Mouse (Mus musculus) MEL-GATA-1-ER (cell line): Measurements from ENCODE around the gene Krt222.
"Not testable (repeated sequence)": the region's sequence is repeated elsewhere in the genome, so short reads cannot be mapped to it uniquely, and the experiment has no call there.

Source experiments
- DNase-seq: peaks from one replicate; pipeline ENCODE4 v3.0.0-alpha.2; 2012; ENCODE audit warnings: low read depth; ENCODE audit errors: extremely low read depth

Gene Krt222

DNA sequence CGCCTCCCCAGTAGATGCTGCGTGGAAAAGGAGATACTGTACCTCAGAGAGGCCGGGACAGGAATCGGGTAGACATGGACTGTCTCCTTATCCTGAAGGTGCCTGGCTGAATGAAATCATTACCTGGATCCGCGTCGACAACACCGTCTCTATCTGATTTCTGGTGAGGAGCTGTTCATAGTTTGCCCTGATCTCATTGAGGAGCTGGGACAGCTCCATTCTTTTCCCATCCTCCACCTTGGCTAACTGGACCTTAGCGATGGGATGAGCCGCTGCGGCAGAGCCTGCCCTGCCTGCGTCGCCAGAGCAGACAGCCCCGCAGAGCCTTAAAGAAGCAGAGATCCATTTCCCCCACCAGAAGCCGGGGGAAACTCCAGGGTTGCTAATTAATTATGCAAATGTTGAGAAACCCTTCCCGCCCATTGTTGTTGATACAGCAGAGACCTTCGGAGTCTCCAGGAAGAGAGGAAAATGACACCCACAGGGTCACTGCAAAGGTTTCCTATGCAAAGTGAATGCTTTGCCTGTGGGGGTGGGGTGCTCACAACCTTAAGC is at the start of gene Krt222:
Gene Krt222 (minus strand): TSS at position 266 of the 555 bp plus-strand sequence.
- DNase-seq, result no peak

- no peak for DNase-seq
Measured at GRCm38 (mm10) chr11:99292846-99293245, 49.0 kb upstream of the Krt222 start.

- DNase-seq, result no peak
Measured at GRCm38 (mm10) chr11:99284833-99285312, 41.0 kb upstream of the Krt222 start, which contains the start of gene Krt24. Gene Krt24 (minus strand): TSS chr11:99285262.

DNA sequence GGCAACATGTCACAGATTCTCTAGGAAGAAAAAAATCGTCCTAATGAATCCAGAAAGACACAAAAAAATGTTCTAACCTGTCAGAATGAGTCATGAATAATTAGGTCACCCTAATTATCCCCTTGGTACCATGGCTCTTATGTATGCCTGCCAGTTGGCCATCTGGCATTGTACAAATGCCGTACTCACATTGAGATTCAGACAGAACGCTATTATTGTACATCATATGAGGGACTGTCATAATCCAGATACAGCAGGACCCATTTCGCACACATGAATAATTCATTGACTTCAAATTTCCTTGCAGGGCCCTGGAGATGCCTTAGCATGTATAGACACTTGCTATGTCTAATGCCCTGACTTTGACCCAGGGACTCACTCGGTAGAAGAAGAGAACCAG is 40.1 kb upstream of the Krt222 start:
- no peak for DNase-seq

DNA sequence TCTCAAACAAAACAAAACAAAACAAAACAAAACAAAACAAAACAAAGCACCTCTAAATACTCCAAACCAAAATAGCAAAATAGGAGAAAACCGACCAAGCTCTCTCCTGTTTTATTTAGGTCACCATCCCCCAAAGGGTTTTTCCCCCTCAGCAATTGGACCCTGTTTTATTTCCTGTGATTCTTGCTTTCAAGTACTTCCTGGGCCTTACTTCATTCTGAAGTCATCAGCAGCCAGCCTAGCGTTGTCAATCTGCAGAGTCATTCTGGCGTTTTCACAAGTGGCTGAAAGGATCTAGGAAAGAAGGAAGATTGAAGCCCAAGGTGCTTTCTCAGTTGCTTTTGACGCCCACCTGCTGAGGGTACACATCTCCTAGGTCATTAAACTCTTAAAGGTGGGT is 39.4 kb upstream of the Krt222 start:
- DNase-seq, result no peak

DNA sequence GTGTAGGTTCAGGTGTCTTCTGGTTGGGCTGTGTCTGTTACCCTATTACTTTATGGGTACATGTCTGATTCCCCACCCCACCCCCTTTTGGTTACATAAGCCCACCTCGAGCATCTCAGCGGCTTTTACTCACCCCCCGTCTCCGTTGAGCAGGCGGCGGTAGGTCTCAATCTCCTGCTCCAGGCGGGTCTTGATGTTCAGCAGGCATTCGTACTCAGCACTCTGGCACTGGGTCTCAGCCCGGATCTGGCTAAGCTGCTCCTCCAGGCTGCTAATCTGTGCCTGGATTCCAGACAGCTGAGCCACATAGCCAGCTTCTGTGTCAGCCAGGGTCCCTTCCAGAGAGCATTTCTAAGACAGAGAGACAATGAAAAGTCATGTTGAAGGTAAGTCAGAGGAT is 37.2 kb upstream of the Krt222 start:
- no peak for DNase-seq

DNA sequence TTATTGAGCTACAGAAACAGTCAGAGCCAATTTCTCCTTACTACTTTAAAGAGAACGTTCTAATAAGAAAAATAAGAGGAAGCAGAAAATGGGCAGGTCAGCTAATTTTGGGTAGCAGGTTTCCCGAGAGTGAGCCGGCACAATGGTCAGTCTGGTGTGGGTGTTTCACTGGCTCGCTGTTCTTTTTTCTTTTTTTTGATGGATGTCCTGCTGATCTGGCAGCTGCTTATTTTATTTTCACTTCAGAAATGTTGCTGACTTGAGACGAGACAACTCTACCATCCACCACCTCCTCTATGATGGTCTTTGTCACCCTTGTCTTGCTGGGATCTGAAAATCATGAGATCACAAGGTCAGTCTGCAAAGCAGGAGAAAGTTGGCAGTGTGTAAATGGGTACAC is 36.1 kb upstream of the Krt222 start:
- no peak for DNase-seq

DNA sequence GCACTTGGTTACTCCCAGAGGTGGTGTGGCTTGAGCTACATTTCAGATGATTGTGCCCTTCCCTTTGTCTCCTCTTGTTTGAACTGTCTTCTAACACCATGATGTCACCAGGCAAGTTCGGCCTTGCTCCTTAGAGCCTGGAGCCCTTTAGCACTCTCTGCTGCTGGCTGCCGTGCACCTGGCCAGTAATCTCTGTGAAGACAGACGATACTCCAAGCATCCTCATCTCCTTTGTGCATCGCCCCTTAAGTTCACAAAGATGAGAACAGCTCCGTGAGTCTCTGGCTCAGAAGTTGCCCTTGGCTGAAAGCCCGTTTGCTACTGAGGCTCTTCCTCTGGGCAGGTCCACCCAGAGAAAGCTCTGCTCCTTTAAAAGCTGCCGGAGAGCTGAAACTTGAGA is 32.9 kb upstream of the Krt222 start:
- no peak for DNase-seq

DNA sequence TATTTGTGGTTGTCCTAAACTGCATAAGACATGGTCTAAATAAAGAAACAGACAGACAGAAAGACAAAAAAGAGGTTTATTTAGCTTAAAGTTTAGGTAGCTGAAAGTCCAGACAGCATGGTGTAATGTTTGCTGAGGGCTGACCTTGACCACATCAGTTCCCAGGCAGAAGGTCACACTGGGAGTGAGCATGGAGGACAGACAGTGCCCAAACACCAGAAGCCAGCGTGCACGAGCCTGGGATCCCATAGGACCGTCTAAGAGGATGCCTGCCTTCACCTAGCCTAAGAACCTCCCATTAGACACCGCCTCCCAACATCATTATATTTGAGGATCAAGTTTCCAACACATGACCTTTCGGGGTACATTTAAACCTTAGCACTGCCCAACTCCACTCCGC is 31.7 kb upstream of the Krt222 start:
- DNase-seq, result no peak

- DNase-seq, result no peak
Measured at GRCm38 (mm10) chr11:99272721-99273120, 28.8 kb upstream of the Krt222 start.

GRCm38 (mm10) chr11:99269192-99269591 is 25.3 kb upstream of the Krt222 start:
- DNase-seq, result no peak

GRCm38 (mm10) chr11:99265796-99266195 is 21.9 kb upstream of the Krt222 start:
- no peak for DNase-seq

DNA sequence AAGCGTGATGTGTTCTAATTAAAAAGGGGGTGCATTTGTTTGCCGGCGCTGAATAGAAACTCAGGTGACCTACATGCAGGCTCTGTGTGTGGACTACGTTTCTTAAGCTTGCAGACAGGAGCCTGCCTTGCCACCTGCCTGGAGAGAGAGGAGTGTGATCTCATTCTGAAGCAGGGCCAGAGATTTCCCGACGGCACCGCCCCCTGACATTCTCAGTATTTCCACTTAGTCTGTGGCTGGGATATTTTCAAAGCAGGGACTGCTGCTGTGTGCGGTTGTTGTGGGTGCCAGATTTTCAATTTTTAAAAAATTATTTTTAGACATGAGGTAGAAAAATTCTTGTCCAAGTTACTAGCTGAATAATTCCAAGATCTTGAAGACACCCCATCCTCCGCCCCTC is 21.3 kb upstream of the Krt222 start:
- no peak for DNase-seq

DNA sequence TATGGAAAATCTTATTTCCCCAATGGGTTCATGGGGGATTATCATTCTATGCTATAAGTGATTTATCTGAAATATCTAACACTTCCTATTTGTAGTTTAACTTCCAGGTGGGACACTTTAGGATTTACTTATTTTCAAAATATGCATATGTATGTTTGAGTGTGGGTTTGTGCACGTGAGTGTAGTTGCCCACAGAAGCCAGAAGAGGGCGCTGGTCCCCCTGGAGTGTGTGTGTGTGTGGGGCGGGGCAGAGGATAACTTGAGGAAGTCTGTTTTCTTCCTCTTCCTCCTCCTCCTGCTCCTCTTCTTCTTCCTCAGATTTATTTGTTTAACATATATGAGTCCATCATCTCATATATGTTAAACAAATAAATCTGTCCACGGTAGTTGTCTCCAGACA is 12.3 kb upstream of the Krt222 start:
- no peak for DNase-seq

DNA sequence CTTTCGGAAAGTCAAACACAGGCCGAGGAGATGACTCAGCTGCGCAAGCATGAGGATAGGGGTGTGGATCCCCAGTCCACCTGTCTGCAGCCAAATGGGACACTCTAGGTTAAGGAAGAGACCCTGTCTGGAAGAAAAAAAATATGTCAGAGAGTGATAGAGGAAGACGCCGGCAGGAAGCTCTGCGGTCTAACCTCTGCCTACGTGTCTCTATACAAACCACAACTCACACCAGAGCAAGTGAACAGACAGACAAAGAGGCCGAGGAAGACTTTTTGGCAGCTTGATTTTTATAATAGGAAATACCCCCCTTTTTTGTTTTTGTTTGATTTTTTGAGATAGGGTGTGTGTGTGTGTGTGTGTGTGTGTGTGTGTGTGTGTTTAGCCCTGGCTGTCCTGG is 11.4 kb upstream of the Krt222 start:
- DNase-seq, result no peak

- DNase-seq, result no peak
Measured at GRCm38 (mm10) chr11:99253893-99254292, 10.0 kb upstream of the Krt222 start.

DNA sequence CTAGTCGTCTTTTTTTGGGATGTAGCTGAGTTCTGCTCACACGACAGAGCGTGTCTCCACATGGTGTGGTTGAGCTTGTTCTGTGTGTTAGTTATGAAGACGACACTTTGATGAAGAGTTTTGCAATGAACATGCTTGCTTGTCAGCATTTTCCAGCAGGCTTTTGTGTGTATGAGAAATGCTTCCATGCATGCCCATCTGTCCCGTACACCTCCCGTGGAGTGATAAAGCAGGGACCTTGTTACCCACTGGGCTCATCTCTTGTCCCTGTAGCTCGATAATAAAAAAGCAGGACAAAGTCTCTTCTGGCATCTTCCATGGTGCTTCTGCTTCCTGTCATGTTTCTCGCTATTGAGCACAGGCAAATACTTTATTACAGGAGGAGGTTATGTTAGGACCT is 8.8 kb upstream of the Krt222 start:
- no peak for DNase-seq

DNA sequence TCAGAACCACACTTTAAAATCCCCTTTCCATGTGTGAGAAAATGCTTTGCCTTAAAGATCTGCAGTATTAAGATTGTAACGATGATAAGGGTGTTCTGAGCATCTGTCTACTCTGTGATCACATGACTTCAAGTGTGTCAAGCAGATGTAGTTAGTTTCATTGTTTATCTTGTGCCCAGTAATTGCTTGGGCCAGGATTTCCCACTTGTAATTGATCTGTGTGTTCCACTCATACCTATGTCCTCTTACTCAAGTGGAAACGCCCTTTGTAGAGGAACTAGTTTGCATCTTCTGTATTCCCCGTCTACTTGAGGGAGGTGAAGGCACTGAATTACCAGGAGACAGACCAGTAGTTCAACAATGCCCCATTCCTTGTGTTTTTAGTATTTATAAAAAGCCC is 6.8 kb upstream of the Krt222 start:
- DNase-seq, result no peak

DNA sequence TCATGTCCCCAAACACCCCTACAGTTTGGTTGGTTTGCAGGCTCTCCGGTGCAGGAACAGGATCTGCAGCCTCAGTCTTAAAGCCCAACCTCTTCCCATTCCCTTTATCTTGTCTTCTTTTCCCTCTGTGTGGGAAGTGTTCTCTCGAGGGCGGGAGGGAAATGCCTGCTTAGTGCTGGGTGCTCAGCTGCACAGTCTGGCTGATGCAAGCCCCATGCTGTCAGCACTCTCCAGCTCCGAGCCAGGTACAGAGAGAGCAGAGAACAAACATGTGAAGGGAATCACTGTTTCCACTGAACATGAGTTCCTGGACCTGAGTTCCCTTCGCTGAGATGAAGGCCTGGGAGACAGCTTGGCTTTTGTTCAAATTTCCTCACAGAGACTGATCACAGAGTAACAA is 6.4 kb upstream of the Krt222 start:
- DNase-seq, result no peak

DNA sequence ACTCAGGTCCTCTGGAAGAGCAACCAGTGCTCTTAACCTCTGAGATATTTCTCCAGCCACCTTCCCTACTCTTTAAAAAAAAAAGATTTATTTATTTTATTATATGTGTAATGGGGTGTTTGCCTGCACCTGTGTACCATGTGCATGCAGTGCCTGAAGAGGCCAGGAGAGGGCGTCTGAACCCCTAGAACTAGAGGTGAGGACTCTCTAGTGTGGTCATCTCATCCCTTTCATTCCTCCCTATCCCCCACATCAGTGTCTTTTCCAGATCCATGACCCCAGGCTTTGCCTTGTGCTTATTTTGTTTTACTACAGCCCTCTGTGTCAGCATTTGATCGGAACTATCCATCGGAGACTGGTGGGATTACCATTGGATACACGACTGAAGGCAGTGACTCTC is 5.2 kb upstream of the Krt222 start:
- no peak for DNase-seq

DNA sequence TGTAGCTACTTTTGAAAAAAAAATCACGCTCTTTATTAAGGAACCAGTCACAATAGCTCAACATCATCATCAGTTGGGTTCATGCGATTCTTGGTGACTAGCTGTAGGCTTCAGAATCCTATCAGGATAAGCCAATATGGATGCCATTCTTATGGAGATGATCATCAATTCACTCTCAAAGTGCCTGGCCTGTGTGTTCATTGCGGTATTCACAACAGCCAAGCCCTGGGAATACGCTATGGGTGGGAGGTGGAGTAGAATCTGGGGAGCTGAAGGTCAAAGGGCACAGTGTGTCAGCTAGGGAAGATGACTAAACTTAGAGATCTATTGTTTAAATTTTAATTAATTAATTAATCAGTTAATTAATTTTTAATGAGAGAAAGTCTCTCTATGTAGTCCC is 4.0 kb upstream of the Krt222 start:
- DNase-seq, result no peak

DNA sequence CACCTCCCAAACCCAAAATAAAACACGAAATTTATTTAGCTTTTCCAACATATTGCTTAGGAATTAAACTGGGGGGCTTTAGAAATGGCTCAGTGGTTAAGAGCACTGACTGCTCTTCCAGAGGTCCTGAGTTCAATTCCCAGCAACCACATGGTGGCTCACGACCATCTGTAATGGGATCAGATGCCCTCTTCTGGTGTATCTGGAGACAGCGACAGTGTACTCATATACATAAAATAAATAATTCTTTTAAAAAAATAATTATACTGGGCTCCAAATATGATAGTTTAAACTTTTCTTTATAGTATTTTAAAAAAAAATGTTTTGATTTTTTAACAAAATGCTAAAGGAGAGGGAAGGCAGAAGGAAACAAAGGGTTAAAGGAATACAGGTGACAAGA is 634 bp upstream of the Krt222 start:
- not testable (repeated sequence) for DNase-seq

- DNase-seq, result no peak
Measured at GRCm38 (mm10) chr11:99243200-99243819, 575 bp downstream of the Krt222 start.
